Mouse (Mus musculus) v-Abl transformed pro-B cells (cell line): ENCODE measurements around the gene Angptl2.

Experiments used
- in situ Hi-C, 2 experiments: fragments of 400-800 bp; cut with MboI; formaldehyde crosslinking; loops; one replicate each; pipeline ENCODE4 v1.15.1; 2025; ENCODE audit not compliant: unreplicated experiment in 2 of 2

Gene Angptl2

GRCm38 (mm10) chr2:33225921-33226320, 10.1 kb downstream of the Angptl2 start:
- in situ Hi-C loops, result no loop called here

- in situ Hi-C loops, result no loop called here
Measured at GRCm38 (mm10) chr2:33228077-33228476, 12.2 kb downstream of the Angptl2 start.

- in situ Hi-C loops, result no loop called here
Measured at GRCm38 (mm10) chr2:33228551-33228950, 12.7 kb downstream of the Angptl2 start.

- in situ Hi-C loops, result no loop called here
Measured at GRCm38 (mm10) chr2:33230701-33231100, 14.8 kb downstream of the Angptl2 start.

GRCm38 (mm10) chr2:33231788-33232187, 15.9 kb downstream of the Angptl2 start:
- in situ Hi-C loops, result no loop called here

GRCm38 (mm10) chr2:33232782-33233570, 17.1 kb downstream of the Angptl2 start:
- in situ Hi-C loops, result no loop called here

- in situ Hi-C loops, result no loop called here
Measured at GRCm38 (mm10) chr2:33233856-33234255, 18.0 kb downstream of the Angptl2 start.

- in situ Hi-C loops, result no loop called here
Measured at GRCm38 (mm10) chr2:33234848-33235247, 19.0 kb downstream of the Angptl2 start.

GRCm38 (mm10) chr2:33237581-33237980, 21.7 kb downstream of the Angptl2 start:
- in situ Hi-C loops, result no loop called here

GRCm38 (mm10) chr2:33244880-33245279, 29.0 kb downstream of the Angptl2 start:
- in situ Hi-C loops, result no loop called here

GRCm38 (mm10) chr2:33245350-33245749, 29.5 kb downstream of the Angptl2 start:
- in situ Hi-C loops, result no loop called here

- in situ Hi-C loops, result no loop called here
Measured at GRCm38 (mm10) chr2:33246841-33247240, 31.0 kb downstream of the Angptl2 start.

- in situ Hi-C loops, result no loop called here
Measured at GRCm38 (mm10) chr2:33248549-33248948, 32.7 kb downstream of the Angptl2 start.

- in situ Hi-C loops, result no loop called here
Measured at GRCm38 (mm10) chr2:33249922-33250633, 34.2 kb downstream of the Angptl2 start.

GRCm38 (mm10) chr2:33252751-33253150, 36.9 kb downstream of the Angptl2 start:
- in situ Hi-C loops, result no loop called here

GRCm38 (mm10) chr2:33253572-33254190, 37.8 kb downstream of the Angptl2 start:
- in situ Hi-C loops, result no loop called here

- in situ Hi-C loops, result no loop called here
Measured at GRCm38 (mm10) chr2:33254318-33254985, 38.6 kb downstream of the Angptl2 start.

GRCm38 (mm10) chr2:33256769-33257537, 41.1 kb downstream of the Angptl2 start:
- in situ Hi-C loops, result no loop called here

- in situ Hi-C loops, result no loop called here
Measured at GRCm38 (mm10) chr2:33260772-33261171, 44.9 kb downstream of the Angptl2 start.

GRCm38 (mm10) chr2:33261475-33261874, 45.6 kb downstream of the Angptl2 start:
- in situ Hi-C loops, result no loop called here
